Mouse (Mus musculus) retina, embryonic 14.5 days (tissue): ENCODE data around the gene Pkdrej.
"Not testable (repeated sequence)": the region's sequence is repeated elsewhere in the genome, so short reads cannot be mapped to it uniquely, and the experiment has no call there.

Source experiments
- DNase-seq: peaks from one replicate; pipeline ENCODE4 v3.0.0-alpha.2; 2015; ENCODE audit warnings: low spot score

Pkdrej gene

DNA sequence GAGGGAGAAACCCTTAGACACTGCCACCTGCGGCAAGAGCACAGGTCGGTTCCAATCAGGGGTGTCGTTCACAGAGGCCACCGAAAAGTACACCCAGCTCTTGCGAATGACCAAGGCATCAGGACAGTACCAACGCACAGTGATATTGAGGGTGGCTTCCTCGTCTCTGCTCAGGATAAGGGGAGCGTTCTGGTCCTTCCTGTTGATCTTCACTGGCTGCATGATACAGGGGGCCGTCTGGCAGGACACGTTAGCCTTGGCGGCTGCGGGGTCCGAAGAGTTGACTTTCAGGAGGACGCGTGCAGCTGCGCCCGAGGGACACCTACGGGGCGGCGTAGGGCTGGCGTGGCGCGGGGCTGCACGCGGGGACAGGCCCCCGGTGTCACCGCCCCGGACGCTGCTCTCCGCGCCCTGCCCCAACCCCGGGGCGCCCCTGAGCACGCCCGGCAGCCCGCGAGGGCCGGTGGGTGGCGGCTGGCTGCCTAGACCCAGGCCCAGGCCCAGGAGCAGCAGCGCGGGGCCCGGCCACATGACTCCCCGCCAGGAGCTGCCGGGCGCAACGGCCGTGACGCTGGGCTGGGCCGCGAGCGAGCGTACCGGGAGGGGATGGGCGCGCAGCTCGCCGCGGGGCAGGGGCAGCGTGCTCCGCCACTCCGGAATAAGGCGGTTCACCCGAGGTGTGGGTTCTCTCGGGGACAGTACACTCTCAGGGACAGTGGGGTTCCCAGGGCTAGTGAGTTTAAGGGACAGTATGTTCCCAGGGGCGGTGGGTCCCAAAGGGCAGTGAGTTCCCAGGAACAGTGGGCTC is at the start of gene Pkdrej:
Pkdrej (minus strand) TSS at position 532 of the 808 bp plus-strand sequence.
- DNase-seq: peak; percentile 46

DNA sequence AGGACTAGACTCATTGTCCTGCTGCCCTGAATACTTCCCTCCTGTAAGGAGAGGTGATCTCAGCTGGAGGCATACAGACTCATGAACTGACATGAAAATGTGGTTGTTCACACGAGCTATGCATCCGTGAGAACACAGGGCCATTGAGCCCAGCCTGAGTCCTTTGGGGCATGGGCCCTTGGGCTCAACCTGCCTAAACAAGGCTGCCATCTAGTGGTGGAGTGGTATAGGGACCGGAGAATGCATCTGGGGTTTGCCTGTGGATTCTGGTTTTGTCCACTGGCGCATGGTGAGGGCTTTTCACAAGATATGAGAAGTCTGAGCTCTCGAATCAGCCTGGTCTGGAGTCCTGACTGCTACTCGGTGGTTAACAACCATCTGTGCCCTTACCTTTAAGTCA is 46.2 kb upstream of the Pkdrej start:
- DNase-seq: peak; percentile 86

DNA sequence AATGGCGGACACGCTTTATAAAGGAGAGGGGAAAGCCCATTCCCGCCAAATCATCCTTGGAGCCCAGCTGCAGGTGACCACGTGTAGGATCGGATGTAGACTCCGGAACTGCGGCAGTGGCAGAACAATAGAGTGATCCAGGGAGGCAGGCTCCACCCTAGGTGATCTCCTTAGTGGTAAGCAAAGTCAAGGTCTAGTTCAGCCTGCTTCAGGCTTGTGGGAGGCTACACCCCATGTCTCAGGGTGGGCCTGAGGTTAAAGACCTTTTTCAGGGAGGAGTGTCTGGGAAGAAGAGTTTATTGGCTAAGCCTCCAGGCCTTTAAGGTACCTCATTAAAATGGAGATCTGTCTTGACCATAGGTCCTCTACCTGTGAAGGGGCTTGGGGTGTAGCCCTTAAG is 44.4 kb upstream of the Pkdrej start:
- not testable (repeated sequence) for DNase-seq

DNA sequence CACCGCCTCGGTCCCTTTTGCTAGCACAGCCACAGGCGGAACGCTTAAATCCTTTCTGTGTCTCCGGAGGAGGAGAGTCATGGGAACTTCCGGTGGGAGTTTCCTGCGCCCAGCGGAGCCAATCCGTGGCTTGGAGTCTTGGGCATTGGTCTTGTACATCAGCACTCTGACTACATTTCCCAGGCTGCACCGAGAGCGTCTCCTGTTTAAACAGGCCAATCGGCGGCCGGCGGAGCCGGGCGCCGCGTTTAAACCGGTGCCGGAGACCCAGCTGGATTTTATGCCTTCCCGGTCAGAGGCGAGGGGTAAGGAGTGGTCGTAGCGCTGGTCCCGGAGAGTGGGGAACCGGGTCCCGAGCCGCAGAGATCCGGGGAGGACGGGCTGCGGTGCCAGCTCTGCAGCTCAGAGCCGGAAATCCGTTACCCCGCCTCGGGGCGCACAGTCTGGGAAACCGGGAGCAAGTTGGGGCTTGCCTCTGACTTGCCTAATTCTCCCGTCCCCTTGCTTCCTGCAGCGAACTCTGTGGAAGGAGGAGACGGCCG is 38.0 kb upstream of the Pkdrej start, which contains the start of gene Gtse1:
Gtse1 (plus strand) TSS at position 256 of the 542 bp plus-strand sequence.
- DNase-seq: peak; percentile 98

DNA sequence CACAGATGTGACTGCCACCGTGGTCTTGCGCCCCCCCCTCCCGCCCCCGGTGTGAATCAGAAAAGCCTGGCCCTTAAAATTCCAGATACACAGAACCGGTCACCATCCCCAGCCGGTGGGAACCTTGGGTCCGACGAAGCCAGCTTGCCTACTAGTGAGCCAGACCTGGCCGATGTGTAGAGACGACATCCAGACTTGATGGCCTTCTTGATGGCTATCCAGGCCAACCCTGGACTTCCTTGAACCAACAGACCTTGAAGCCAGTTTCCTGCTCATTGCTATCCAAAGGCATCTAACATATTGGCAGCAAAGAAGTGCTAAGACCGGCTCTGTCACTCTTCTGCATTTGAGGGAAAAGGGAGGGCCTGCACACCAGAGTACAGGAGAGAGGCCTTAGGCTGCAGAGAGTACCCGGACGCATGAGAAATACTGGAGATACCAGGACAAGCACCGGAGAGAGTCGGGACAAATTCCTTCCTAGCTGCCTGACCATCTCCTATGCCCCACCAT is 37.5 kb upstream of the Pkdrej start:
- DNase-seq: no peak

DNA sequence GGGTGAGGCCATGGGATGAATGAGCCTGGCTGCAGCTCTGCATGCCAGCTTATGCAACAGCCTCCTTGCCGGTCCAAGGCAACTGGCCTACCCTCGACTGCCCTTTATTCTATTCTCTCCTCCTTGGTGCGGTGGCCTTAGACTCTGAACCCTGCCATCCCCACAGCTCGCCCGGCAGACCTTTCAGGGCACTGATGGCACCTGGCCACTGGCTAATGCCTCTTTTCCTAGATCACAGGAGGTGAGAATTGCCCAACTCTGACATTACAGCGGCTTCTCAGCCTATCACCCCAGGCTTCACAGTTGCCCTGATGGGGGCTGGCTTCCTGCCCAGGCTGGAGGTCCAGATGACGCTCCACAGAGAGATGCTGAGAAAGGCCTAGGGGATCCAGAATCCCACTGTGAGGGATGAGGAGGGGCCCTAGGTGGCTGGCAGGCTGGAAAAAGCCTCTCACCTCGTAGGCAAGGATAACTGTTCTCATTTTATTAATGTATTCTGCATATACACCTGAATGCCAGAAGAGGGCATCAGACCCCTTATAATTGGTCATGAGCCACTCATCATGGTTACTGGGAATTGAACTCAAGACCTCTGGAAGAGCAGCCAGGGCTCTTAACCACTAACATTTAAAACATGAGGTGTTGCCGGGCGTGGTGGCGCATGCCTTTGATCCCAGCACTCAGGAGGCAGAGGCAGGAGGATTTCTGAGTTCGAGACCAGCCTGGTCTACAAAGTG is 30.3 kb upstream of the Pkdrej start:
- no peak for DNase-seq

DNA sequence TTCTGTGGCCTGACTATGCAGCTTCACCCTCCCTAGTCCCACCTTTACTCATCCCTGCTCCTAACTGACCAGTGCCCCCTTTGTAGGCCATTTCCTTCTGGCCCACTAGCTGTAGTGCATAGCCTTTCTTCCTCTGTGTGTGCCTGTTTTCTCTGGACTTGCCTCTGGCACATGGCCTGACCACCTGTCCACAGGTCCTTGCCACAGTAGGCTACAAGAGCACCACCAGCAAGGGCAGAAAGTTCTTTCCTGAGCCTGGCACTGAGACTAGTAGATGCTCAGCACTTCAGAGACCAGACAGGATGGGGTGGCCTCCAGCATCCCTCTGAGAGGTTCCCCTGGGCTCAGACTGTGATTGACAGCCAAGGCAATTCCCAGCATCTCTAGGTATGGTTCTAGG is 23.5 kb upstream of the Pkdrej start:
- no peak for DNase-seq

DNA sequence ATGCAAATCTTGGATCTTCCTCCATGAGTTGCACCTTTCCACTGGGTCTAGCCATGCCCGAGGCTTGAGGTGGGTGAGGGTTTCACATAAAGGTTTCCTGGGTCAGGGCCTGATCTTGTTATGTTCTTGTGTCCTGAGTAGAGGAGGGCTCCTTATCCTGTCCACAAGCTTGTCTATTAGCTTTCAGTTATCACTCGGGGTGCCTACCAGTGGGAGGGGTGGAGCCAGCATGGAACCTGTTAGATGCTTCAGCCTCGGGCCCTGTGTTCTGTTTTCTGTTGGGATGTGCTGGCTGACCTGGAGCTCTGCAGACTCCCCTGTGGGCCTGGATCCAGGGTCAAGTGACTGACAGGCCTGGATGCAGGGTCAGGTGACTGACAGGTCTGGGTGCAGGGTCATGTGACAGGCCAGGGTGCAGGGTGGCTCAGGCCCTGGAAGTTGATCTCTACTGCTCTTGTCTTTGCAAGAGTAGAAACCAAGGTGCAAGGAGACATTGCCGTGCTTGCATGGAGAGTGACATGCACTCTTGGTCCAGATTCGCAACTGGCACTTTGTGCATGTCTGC is 20.3 kb upstream of the Pkdrej start:
- DNase-seq: no peak

DNA sequence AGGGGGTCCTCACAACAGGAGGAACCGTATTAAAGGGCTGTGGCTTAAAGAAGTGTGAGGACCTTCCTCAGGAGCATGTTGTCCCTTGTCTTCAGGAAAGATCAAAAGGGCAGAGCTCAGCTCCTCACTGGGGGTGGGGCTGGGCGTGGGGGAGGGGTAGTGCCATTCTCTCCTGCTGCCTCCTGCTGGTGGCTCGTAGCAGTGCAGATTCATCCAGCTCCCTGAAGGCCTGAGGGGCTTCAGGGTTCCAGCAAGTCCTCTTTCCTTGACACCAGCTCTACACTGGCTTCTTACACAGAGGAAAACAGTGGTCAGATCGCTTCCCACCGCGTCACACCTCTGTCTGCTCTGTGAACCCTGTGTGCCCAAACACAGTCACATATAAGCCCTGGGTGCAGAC is 19.4 kb upstream of the Pkdrej start:
- DNase-seq: peak; percentile 63

DNA sequence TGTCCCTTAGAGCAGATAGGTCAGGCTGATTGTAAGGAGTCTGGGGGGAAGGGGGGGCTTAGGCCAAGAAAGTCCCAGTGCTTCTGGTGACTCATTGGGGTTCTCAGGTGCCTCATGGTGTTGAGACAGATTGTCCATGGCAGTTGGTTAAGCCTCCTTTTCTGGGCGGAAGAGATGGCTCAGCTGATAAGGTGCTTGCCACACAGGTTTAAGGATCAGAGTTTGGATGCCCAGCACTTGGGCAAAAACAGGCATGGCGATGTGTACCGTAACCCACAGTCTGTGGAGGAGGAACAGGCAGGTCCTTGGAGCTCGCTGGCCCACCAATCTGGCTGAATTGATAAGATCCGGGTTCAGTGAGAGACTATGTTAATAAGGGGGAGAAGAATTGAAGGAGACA is 15.4 kb upstream of the Pkdrej start:
- DNase-seq: no peak

DNA sequence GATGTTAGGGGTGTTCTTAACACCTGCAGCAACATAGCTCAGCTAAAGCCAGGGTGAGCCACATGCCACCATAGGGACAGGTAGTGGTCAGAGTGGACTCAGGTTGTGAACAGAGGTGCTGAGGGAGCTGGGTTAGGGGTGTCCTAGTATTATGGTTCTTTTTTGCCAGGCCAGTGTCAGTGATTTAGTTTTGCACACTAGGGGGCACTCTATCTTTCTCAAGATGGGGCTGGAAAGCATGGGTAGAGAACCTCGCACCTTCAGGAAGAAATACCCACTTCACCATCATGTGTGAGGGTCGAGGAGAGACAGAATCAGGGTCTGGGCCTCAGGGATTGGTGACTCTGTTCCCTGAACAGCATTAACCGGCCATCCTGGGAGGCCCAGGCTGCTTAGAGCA is 13.8 kb upstream of the Pkdrej start:
- no peak for DNase-seq

DNA sequence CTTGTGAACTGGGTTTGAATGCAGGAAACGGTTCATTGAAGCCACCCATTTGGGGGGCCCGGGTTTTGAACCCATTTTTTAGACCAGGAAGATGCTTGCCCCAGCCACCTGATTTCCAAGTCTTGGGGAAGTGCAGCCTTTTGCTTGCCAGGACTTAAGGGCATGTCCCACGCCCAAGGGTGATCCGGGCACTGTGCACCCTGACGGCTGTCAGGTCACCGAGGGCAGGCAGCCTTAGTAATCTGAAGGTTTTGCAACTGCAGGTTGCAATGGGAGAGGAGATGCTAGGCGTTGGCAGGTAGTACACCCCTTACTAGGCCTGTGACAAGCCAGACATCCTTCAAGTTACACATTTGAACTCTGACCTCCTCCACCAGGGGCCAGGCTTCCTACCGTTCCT is 11.1 kb upstream of the Pkdrej start:
- DNase-seq: no peak

DNA sequence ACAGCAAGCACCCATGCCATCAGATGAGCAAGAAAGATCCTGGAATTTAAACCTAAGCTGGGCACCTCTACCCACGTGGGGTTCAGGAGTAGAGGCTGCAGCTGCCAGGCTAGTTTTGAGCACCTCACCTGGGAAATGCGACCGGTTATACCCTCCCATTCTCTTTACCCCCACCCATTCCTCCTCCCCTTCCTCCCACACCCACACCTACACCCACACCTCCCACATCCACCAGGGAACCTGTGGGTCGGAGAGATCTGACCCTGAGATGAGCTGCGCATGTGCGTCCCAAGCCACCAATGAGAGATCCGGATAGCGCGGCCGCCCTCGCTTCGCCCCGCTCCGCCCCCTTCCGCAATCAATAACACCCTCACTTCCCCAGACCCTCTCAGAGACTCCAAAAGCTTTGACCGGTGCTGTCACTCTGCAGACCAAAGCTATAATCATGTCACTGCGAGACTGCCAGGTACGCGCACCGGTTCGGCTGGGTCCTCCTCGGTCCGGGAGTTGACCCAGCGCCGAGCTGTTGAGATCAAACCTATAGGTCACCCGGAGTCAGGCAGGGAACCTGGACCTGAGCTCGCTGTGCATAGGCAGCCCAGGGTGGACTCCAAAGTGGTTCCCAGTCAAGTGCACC is 10.5 kb upstream of the Pkdrej start, which contains the start of gene Ttc38:
Ttc38 (plus strand) TSS at position 353 of the 637 bp plus-strand sequence.
- peak; percentile 80 for DNase-seq

DNA sequence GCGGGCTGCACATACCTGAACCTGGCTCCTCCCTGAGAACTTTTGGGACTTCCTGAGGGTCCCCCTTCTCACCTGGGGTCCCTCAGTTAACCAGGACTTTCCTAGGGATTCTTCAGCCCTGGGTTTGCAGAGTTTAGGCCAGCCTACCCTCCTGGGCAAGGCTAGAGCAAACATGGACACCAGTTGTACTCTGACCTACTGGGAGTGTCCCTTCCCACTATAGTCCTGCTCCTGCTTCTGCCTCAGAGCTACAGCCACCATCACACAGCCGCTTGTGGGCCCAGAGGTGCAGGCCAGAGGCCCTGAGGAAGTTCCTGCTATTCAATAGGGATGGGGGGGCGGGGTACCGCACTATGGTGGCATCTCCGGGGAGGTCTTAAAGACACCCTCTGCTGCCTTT is 7.9 kb upstream of the Pkdrej start:
- no peak for DNase-seq

DNA sequence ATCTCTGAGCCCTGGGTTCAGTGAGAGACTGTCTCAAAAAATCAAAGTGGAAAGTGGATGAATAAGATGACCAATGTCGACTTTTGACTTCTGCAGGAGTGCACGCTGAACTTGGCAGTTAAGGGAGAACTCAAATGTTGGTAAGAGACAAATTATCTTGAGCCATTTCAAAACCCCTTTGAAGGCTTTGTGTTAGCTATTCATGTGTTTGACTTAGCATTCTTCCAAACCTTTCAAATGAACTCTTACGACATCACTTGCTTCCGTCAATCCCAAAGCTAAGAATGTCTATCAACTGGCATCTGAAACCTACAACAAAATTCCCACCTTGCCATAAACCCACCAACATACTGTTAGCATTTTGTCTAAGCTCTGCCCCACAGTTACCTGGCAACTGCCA is 6.5 kb upstream of the Pkdrej start:
- DNase-seq: no peak

DNA sequence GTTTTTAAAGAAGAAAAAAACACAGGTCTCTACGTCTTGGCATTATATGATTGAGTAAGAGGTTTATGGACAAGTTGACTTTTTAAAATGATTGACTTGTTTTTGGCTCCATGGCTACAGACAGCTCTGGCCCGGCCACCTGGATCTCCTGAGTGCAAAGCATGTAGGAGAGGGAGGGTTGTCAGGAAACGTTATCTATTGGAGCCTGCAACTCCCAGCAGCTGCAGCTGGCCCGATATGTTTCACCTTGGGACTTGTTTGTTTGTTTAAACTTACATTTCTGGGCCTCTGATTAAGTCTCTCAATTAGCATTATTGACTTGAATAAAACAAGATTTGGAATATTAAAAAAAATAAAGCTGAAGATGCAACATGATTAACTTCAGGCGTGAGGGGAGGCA is 5.1 kb upstream of the Pkdrej start:
- no peak for DNase-seq

DNA sequence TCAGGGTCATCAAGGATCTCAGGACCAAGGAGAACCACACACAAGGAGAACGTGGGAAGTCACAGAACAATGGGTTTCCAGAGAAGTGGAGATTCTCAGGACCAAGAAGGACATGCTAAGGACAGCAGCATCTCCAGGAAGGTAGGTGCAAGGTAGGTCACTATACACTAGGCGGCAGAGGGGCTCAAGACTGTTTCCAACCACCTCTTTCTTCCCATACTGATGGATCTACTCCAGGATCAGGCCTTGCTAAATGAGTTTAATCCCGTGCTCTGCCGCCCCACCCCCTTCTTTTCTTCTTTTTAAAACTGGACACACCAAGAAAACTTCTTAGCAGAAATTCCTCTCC is 451 bp upstream of the Pkdrej start:
- DNase-seq: peak; percentile 34

DNA sequence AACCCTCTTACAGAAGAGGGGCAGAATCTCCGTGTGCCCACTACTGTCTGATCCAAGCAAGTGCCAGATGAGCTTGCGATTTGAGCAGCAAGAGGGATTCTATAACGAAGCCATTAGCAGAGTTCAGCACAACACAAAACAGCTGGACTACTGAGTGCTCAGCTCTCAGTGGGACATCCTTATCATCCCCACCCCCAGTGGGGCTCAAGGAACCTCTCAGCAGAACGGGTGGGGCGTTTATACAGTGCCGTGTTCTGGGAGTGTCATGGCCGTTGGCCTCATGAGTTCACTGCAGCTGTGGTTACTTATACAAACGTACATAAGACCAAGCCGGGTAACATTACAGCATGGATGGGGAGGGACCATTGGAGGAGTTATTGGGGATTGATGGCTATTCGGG is 8.1 kb downstream of the Pkdrej start:
- DNase-seq: no peak

DNA sequence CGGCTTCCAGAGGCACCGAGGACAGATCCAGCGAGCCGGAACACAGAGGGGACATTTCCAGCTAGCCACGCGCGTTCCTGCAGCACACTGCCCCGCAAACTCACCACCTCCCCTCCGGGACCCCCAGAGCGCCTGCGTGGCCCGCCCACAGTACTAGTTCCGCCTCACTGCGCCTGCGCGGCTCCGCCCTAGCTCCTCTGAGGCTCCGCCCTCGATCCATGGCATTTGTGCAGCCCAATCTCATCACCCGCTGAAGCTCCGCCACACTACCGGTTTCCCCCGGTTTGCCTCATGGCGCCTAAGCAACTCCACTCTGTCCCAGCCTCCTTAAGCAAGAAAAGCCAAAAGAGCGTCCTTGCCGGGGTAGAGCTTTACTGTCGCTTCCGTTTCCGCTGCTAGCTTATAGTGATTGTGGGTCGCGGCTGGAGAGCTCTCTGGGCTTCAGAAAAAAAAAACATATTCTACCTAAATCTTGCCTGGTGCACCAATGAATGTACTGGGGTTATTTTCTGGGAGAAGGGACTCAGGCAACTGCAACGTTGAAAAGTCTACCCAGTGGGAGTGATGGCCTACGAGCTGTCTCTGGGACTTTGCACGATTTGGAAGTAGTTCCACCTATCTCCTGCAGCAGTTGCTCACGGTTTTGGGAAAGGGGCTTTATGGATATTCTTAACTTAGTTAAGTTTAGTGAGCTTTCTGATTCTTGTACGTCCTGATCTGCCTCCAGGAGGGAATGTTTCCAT is 9.8 kb downstream of the Pkdrej start, which contains the start of gene Cdpf1:
Cdpf1 (minus strand) TSS at position 163 of the 743 bp plus-strand sequence.
- DNase-seq: peak; percentile 100

DNA sequence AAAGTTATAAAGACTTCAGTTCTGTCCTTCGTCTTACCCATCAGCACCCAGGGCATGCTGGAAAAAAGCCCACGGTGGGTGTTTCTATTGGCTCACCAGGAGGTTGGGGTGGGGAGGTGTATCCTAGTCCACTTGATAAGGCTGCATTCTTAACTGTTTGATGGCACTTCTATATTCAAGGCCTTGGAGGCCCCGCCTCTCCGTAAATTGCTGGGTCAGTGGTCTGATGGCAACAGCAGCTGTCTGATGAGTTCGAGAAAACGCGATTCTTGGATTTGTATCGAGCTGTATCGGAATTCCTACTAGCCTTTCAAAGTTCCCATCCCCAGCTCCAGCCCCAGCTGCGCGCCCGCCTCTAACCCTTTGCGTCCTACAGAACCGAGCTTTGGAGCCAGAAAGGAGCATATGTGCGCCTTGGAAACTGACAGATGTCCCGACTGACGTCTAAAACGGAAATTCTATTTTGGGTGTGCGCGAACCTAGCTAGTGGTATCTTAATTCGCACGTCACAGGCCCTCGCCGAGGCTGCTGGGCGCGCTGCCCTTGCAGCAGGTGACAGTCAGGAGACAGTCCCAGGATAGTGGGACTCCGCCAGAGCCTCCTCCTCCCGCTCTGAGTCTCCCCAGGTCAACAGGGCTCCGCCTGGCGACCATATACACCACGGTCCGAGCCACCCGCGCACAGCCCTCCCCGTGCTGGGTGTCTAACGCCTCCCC is 10.6 kb downstream of the Pkdrej start:
- DNase-seq: peak; percentile 53

DNA sequence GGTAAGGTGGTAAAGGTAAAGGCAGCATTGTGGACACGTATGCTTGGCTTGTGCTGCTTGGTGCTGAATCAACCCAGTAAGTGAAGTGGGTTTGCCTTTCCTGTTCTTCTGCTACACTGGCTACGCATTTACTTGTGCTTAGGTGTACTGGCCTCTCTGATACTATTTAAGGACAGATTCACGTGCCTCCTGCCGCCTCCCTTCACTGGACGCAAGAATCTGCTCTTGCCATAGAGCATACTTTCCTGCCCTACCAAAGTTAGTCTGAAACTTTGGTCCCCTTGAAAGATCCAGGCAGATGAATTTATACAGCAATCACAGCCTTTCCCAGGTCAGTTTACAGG is 11.1 kb downstream of the Pkdrej start:
- DNase-seq: no peak
